Mouse (Mus musculus) layer of hippocampus, postnatal 36 days (tissue): ENCODE measurements around the gene Zfp78. TPM values are rescaled to one million over a fixed set of nuclear protein-coding genes. Genes with fewer than 3 reads are reported as not detected.
"Not testable (repeated sequence)": the region's sequence is repeated elsewhere in the genome, so short reads cannot be mapped to it uniquely, and the experiment has no call there.

Experiments
- DNase-seq, 2 experiments: peaks; one replicate each; pipeline ENCODE4 v3.0.0; 2022
- total RNA-seq, 2 experiments: library from RNA; stranded (reverse); gene quantifications; 2 replicates each; pipeline ENCODE4 v1.2.3; 2021

Gene Zfp78
- 1 to 10 TPM; 5.3 to 5.8 TPM for total RNA-seq

GRCm38 (mm10) chr7:6363047-6363488 is at the start of gene Zfp78:
Zfp78 (plus strand) TSS chr7:6363280.
- DNase-seq, result no peak

- DNase-seq, result peak; percentile 27 to 38
Observed at GRCm38 (mm10) chr7:6330458-6331232, 32.4 kb upstream of the Zfp78 start.

- DNase-seq, result peak; percentile 85 to 87
Observed at GRCm38 (mm10) chr7:6331233-6331956, 31.7 kb upstream of the Zfp78 start, which contains the start of gene Zfp583. Zfp583 (minus strand) TSS chr7:6331285.

GRCm38 (mm10) chr7:6339865-6340264 is 23.2 kb upstream of the Zfp78 start:
- DNase-seq, result no peak

GRCm38 (mm10) chr7:6343501-6344071 is 19.5 kb upstream of the Zfp78 start, which contains the start of gene Gm3854:
Gm3854 (plus strand) TSS chr7:6343759.
- peak; percentile 82 to 87 for DNase-seq

- DNase-seq, result no peak
Observed at GRCm38 (mm10) chr7:6344124-6344523, 19.0 kb upstream of the Zfp78 start.

GRCm38 (mm10) chr7:6358121-6358520 is 5.0 kb upstream of the Zfp78 start:
- DNase-seq, result no peak

- no peak for DNase-seq
Observed at GRCm38 (mm10) chr7:6358937-6359590, 4.0 kb upstream of the Zfp78 start.

- DNase-seq, result no peak
Observed at GRCm38 (mm10) chr7:6360477-6361060, 2.5 kb upstream of the Zfp78 start.

- DNase-seq, result no peak
Observed at GRCm38 (mm10) chr7:6361756-6362155, 1.3 kb upstream of the Zfp78 start.

- DNase-seq, result peak; percentile 97 to 98
Observed at GRCm38 (mm10) chr7:6362268-6363046, 623 bp upstream of the Zfp78 start.

GRCm38 (mm10) chr7:6364761-6365160 is 1.7 kb downstream of the Zfp78 start:
- no peak for DNase-seq

GRCm38 (mm10) chr7:6367185-6367584 is 4.1 kb downstream of the Zfp78 start:
- DNase-seq, result no peak

GRCm38 (mm10) chr7:6368146-6368545 is 5.1 kb downstream of the Zfp78 start:
- DNase-seq, result not testable (repeated sequence)

- DNase-seq, result no peak
Observed at GRCm38 (mm10) chr7:6369460-6369859, 6.4 kb downstream of the Zfp78 start.

- DNase-seq, result no peak
Observed at GRCm38 (mm10) chr7:6372993-6373392, 9.9 kb downstream of the Zfp78 start.

- DNase-seq, result peak in 1 of 2 experiments; percentile 31
Observed at GRCm38 (mm10) chr7:6378441-6378840, 15.4 kb downstream of the Zfp78 start.

GRCm38 (mm10) chr7:6381431-6381830 is 18.4 kb downstream of the Zfp78 start:
- DNase-seq, result no peak

GRCm38 (mm10) chr7:6383044-6383455 is 20.0 kb downstream of the Zfp78 start, which contains the start of gene Zfp28:
Zfp28 (plus strand) TSS chr7:6383295.
- DNase-seq, result peak; percentile 88 to 89

GRCm38 (mm10) chr7:6384011-6384410 is 20.9 kb downstream of the Zfp78 start:
- no peak for DNase-seq

GRCm38 (mm10) chr7:6386995-6387394 is 23.9 kb downstream of the Zfp78 start:
- peak; percentile 31 to 43 for DNase-seq
